Comparison of ENCODE assay signal across 32 mouse cellular contexts in the genomic region with DNA sequence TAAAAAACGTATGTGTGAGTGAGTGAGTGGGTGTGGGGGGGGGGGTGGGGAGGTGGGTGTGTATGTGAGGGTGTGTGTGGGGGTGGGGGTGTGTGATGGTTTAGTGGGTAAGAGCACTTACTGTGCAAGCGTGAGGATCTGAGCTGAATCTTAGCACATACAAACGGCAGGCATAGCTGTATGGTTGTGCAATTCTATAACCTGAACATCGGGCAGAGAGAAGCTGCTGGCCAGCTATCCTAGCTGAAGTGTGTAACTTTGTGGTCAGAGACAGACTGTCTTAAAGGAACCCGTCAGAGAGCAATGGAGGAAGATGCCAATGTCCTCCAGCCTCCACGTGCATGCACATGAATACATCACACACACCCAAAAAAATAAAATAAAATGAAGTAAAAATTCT. TPM values are rescaled to one million over a fixed set of nuclear protein-coding genes. Genes with fewer than 3 reads are reported as not detected.
"Had no signal": no experiment of that assay in that cellular context is flagged by ENCODE, and none has a peak within 500 bp of the region (broad histone marks: within the 10 kb centered on the region; RNA-seq: fewer than 3 reads in every experiment).

No protein-coding gene starts in this region.

- DNase-seq: left cerebral cortex, postnatal 4 days; liver; liver, embryonic 13.5 days; liver, postnatal 0 days; lung, adult 2 months; lung, embryonic 14.5 days; lung, postnatal 10 days; lung, postnatal 14 days; lung, postnatal 36 days; lung, postnatal 4 days; midbrain, embryonic 14.5 days had no signal

- H3K27me3 ChIP-seq: limb, embryonic 12.5 days; limb, embryonic 13.5 days; limb, embryonic 15.5 days; liver, embryonic 12.5 days; liver, embryonic 13.5 days; liver, embryonic 15.5 days; lung, embryonic 15.5 days; megakaryocyte, embryonic 14.5 days; midbrain, embryonic 15.5 days; neural tube, embryonic 12.5 days had no signal

- H3K36me3 ChIP-seq: midbrain, embryonic 15.5 days had no signal

- H3K9me3 ChIP-seq: limb, embryonic 10.5 days; limb, embryonic 12.5 days; limb, embryonic 13.5 days; limb, embryonic 15.5 days; liver, embryonic 12.5 days; liver, embryonic 13.5 days; liver, embryonic 15.5 days; lung, embryonic 15.5 days; midbrain, embryonic 10.5 days; midbrain, embryonic 12.5 days; midbrain, embryonic 13.5 days; midbrain, embryonic 15.5 days; neural tube, embryonic 12.5 days had no signal

- H3K27ac ChIP-seq: limb, embryonic 10.5 days; limb, embryonic 12.5 days; limb, embryonic 13.5 days; limb, embryonic 15.5 days; liver, embryonic 12.5 days; liver, embryonic 13.5 days; liver, embryonic 14.5 days; liver, embryonic 15.5 days; lung, embryonic 15.5 days; macrophage; midbrain, embryonic 10.5 days; midbrain, embryonic 12.5 days; midbrain, embryonic 13.5 days; midbrain, embryonic 15.5 days; neural tube, embryonic 12.5 days had no signal

- H3K9ac ChIP-seq: limb, embryonic 12.5 days; limb, embryonic 13.5 days; limb, embryonic 15.5 days; liver, embryonic 12.5 days; liver, embryonic 13.5 days; liver, embryonic 14.5 days; liver, embryonic 15.5 days; liver, postnatal 0 days; lung, embryonic 14.5 days; lung, embryonic 15.5 days; midbrain, embryonic 12.5 days; midbrain, embryonic 13.5 days; midbrain, embryonic 15.5 days; neural tube, embryonic 12.5 days had no signal

- H3K4me1 ChIP-seq: limb, embryonic 10.5 days; limb, embryonic 12.5 days; limb, embryonic 13.5 days; limb, embryonic 15.5 days; liver, embryonic 12.5 days; liver, embryonic 13.5 days; liver, embryonic 15.5 days; lung, embryonic 15.5 days; megakaryocyte, embryonic 14.5 days; midbrain, embryonic 10.5 days; midbrain, embryonic 12.5 days; midbrain, embryonic 13.5 days; midbrain, embryonic 15.5 days; neural tube, embryonic 12.5 days had no signal

- H3K4me3 ChIP-seq: limb, embryonic 10.5 days; limb, embryonic 12.5 days; limb, embryonic 13.5 days; limb, embryonic 15.5 days; liver, embryonic 12.5 days; liver, embryonic 13.5 days; liver, embryonic 15.5 days; lung, embryonic 15.5 days; megakaryocyte, embryonic 14.5 days; midbrain, embryonic 10.5 days; midbrain, embryonic 12.5 days; midbrain, embryonic 13.5 days; midbrain, embryonic 15.5 days; myocyte; neural tube, embryonic 12.5 days had no signal

- H3K4me2 ChIP-seq: limb, embryonic 12.5 days; limb, embryonic 13.5 days; limb, embryonic 15.5 days; liver, embryonic 11.5 days; liver, embryonic 12.5 days; liver, embryonic 13.5 days; liver, embryonic 15.5 days; lung, embryonic 14.5 days; lung, embryonic 15.5 days; midbrain, embryonic 11.5 days; midbrain, embryonic 12.5 days; midbrain, embryonic 13.5 days; midbrain, embryonic 15.5 days; neural tube, embryonic 12.5 days had no signal

- ATAC-seq: liver, embryonic 12.5 days; liver, postnatal 0 days; lung, postnatal 0 days; midbrain, embryonic 13.5 days; midbrain, embryonic 15.5 days; midbrain, embryonic 16.5 days had no signal

RNA-seq across cellular contexts. Expression of a gene that starts 17.6 kb away (rescaled TPM):
- total RNA-seq: megakaryocyte-erythroid progenitor cell, adult 5-6 weeks had no signal
